Mouse (Mus musculus) subcutaneous adipose tissue, adult 2 months (tissue): Measurements from ENCODE around the gene Tbxa2r. TPM values are rescaled to one million over a fixed set of nuclear protein-coding genes. Genes with fewer than 3 reads are reported as not detected.

Experiments used
- polyA plus RNA-seq: library from polyadenylated mRNA; depleted of rRNA; stranded (reverse); fragments of >200 nt; gene quantifications from 2 replicates; pipeline ENCODE4 v1.2.3, GENCODE M21; 2012; ENCODE audit warnings: low replicate concordance; rRNA removed

Gene Tbxa2r
- polyA plus RNA-seq: 10.1 and 16.3 TPM in 2 replicates

GRCm38 (mm10) chr10:81328386-81328785, at the start of gene Tbxa2r:
Gene Tbxa2r (plus strand): TSS chr10:81328731.

GRCm38 (mm10) chr10:81291511-81292104, 36.9 kb upstream of the Tbxa2r start, which contains the start of gene Tjp3:
Gene Tjp3 (minus strand): TSS chr10:81291581.

DNA sequence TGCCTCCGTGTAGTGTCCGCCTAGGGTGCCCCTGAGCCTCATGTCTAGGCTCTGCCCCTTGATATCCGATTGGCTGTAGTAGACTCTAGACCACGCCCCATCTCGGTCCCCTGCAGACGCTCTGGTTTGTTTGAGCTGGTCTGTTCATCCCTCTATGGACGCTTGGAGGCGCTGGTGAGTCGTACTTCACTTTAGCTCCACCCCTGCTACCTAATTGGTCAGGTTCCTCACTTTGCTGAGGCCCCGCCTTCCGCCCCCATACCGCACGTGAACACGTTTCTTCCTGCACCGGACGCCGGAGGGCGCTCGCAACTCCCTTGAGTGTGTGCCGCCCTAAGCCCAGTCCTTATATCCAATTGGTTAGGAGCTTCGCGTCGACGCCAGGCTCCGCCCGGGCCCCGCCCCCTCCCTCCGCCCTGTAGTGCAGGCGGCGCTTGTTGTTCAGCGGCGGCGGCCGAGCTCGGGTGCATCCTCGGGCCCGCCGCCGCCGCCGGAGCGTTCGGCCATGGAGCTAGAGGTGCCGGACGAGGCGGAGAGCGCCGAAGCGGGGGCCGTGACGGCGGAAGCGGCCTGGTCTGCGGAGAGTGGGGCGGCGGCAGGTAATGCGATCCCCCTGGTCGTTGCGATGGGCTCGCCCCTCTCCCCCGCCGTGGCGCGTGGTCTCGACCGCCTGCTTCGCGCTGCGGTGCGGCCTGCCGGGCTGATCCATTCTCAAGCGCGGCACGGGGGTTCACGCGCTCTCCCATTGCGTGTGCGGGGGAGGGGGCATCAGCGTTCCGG, 35.8 kb upstream of the Tbxa2r start, which contains the start of gene Pip5k1c:
Pip5k1c (plus strand) TSS at position 410 of the 780 bp plus-strand sequence.

GRCm38 (mm10) chr10:81320550-81321347, 7.8 kb upstream of the Tbxa2r start, which contains the start of gene Cactin:
Gene Cactin (plus strand): TSS chr10:81321103.

DNA sequence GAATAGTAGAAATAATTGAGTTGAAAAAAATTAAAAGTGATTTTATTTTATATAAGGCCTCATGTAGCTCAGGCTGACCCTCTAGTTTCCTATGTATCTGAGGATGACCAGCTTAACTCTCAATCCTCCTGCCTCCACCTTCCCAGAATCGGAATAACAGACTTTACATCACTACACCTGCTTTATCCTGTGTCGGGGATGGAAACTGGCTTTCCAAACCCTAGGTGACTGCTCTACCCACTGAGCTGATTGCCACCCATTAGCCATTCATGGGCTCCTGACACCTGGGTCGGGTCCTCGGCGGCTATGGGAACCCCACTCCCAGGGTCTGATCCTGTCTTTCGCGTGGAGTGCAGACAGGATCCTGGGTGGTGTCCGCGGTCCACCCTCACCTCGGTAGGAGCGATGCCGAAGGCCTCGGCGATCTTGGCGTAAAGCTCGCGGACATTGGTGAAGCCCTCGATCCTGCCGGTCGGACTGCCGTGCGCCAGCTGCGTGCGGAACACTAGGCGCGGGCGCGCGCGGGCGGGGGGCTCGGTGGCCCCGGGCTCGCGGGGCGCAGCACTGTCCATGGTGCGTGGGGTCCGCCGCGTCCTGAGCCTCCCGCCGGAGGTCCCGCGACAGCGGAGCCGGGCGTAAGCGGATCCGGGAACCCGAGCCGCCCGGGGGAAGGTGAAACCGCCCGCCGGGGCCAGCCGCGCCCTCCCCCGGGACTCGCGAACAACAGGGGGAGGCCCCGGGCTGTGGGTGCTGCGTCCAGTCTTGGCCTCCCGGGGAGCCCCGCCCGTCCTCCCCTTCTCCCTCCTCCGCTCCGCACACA, 14.4 kb downstream of the Tbxa2r start, which contains the start of gene Gipc3:
Gipc3 (minus strand) TSS at position 581 of the 820 bp plus-strand sequence.

GRCm38 (mm10) chr10:81350351-81351063, 22.0 kb downstream of the Tbxa2r start, which contains the start of gene Hmg20b:
Gene Hmg20b (minus strand): TSS chr10:81350480.

GRCm38 (mm10) chr10:81356991-81357844, 28.7 kb downstream of the Tbxa2r start, which contains the start of gene Mfsd12:
Gene Mfsd12 (plus strand): TSS chr10:81357491.

GRCm38 (mm10) chr10:81365672-81366476, 37.3 kb downstream of the Tbxa2r start, which contains the start of gene 4930404N11Rik:
Gene 4930404N11Rik (minus strand): TSS chr10:81365816.

GRCm38 (mm10) chr10:81377793-81378552, 49.4 kb downstream of the Tbxa2r start, which contains the start of gene Fzr1:
Gene Fzr1 (minus strand): TSS chr10:81378516.

GRCm38 (mm10) chr10:81383802-81384604, 55.5 kb downstream of the Tbxa2r start, which contains the start of the genes Dohh and Gm48551:
Gene Dohh (plus strand): TSS chr10:81384428.
Gene Gm48551 (plus strand): TSS chr10:81384466.

Other genes starting within 250 kb of the Tbxa2r start
- 0.75 and 2.3 TPM in 2 replicates for gene Creb3l3, start 229.9 kb upstream of the Tbxa2r start, polyA plus RNA-seq
- gene Map2k2, start 222.8 kb upstream of the Tbxa2r start, polyA plus RNA-seq: 134 and 183 TPM in 2 replicates
- gene Zbtb7a, start 193.5 kb upstream of the Tbxa2r start, polyA plus RNA-seq: 32.2 and 49.6 TPM in 2 replicates
- gene Pias4, start 160.8 kb upstream of the Tbxa2r start, polyA plus RNA-seq: 28.2 and 37.7 TPM in 2 replicates
- 1,292 and 2,498 TPM in 2 replicates for gene Eef2, start 152.1 kb upstream of the Tbxa2r start, polyA plus RNA-seq
- 75.2 and 89.3 TPM in 2 replicates for gene Dapk3, start 145.7 kb upstream of the Tbxa2r start, polyA plus RNA-seq
- not detected in 2 replicates for gene 4930442H23Rik, start 144.9 kb upstream of the Tbxa2r start, polyA plus RNA-seq
- gene Nmrk2, start 126.7 kb upstream of the Tbxa2r start, polyA plus RNA-seq: not detected in 2 replicates
- gene Atcay, start 97.9 kb upstream of the Tbxa2r start, polyA plus RNA-seq: 0.03 and 0.06 TPM in 2 replicates
- 5.7 and 25.8 TPM in 2 replicates for gene Zfr2, start 95.6 kb upstream of the Tbxa2r start, polyA plus RNA-seq
- 3.3 and 4.0 TPM in 2 replicates for gene Matk, start 75.8 kb upstream of the Tbxa2r start, polyA plus RNA-seq
- gene Mrpl54, start 61.8 kb upstream of the Tbxa2r start, polyA plus RNA-seq: 78.4 and 104 TPM in 2 replicates
- gene Apba3, start 61.8 kb upstream of the Tbxa2r start, polyA plus RNA-seq: 107 and 116 TPM in 2 replicates
- gene Tjp3, start 37.1 kb upstream of the Tbxa2r start, polyA plus RNA-seq: 0.26 and 15.2 TPM in 2 replicates
- 56.8 and 80.2 TPM in 2 replicates for gene Pip5k1c, start 35.8 kb upstream of the Tbxa2r start, polyA plus RNA-seq
- gene Cactin, start 7.6 kb upstream of the Tbxa2r start, polyA plus RNA-seq: 23.1 and 38.0 TPM in 2 replicates
- 2.2 and 4.8 TPM in 2 replicates for gene Gipc3, start 14.5 kb downstream of the Tbxa2r start, polyA plus RNA-seq
- gene Hmg20b, start 21.7 kb downstream of the Tbxa2r start, polyA plus RNA-seq: 69.5 and 90.1 TPM in 2 replicates
- 38.6 and 41.1 TPM in 2 replicates for gene Mfsd12, start 28.8 kb downstream of the Tbxa2r start, polyA plus RNA-seq
- 0.43 and 1.8 TPM in 2 replicates for gene 4930404N11Rik, start 37.1 kb downstream of the Tbxa2r start, polyA plus RNA-seq
- 56.1 and 75.2 TPM in 2 replicates for gene Fzr1, start 49.8 kb downstream of the Tbxa2r start, polyA plus RNA-seq
- gene Dohh, start 55.7 kb downstream of the Tbxa2r start, polyA plus RNA-seq: 61.5 and 66.9 TPM in 2 replicates
- gene Gm48551, start 55.7 kb downstream of the Tbxa2r start, polyA plus RNA-seq: 3.2 and 5.1 TPM in 2 replicates
- gene Gm48552, start 60.3 kb downstream of the Tbxa2r start, polyA plus RNA-seq: 1.5 and 1.8 TPM in 2 replicates
- gene Smim24, start 64.3 kb downstream of the Tbxa2r start, polyA plus RNA-seq: 9.8 and 12.3 TPM in 2 replicates
- 67.7 and 99.8 TPM in 2 replicates for gene Nfic, start 126.9 kb downstream of the Tbxa2r start, polyA plus RNA-seq
- gene Celf5, start 154.0 kb downstream of the Tbxa2r start, polyA plus RNA-seq: 0.70 and 0.93 TPM in 2 replicates
- gene Ncln, start 167.7 kb downstream of the Tbxa2r start, polyA plus RNA-seq: 174 and 241 TPM in 2 replicates
- 7.2 and 9.4 TPM in 2 replicates for gene S1pr4, start 171.4 kb downstream of the Tbxa2r start, polyA plus RNA-seq
- 3.8 and 5.3 TPM in 2 replicates for gene Gna15, start 195.5 kb downstream of the Tbxa2r start, polyA plus RNA-seq
- gene Gna11, start 216.5 kb downstream of the Tbxa2r start, polyA plus RNA-seq: 141 and 164 TPM in 2 replicates
- 885 and 1,244 TPM in 2 replicates for gene Aes, start 230.8 kb downstream of the Tbxa2r start, polyA plus RNA-seq
- gene Tle2, start 245.8 kb downstream of the Tbxa2r start, polyA plus RNA-seq: 43.6 and 76.2 TPM in 2 replicates